Mouse (Mus musculus) NIH3T3 (cell line): ENCODE measurements around the gene Cacna1g.

Source experiments
- DNase-seq: peaks from one replicate; pipeline ENCODE4 v3.0.0-alpha.2; 2012; ENCODE audit warnings: low read depth

Gene Cacna1g

DNA sequence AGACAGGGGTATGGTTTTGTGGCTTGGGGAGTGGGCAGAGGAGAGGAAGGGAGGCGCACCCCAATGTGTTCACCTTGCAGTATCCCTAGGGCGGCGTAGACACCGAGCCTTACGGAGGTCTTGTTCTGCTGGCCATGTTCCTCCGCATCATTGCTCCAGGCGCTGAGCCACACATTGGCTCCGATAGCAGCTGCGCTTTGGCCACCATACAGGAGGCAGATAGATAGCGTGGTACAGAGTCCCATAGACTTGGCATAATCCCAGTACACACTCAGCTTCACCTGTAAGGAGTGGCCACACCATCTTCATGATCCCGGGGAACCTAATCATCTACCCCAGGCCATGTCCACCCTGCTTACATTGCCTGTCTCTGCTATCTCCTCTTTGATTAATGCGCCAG, 114.8 kb downstream of the Cacna1g start:
- no peak for DNase-seq
